Mouse (Mus musculus) forebrain, postnatal 0 days (tissue): Measurements from ENCODE around the gene Emb. TPM values are rescaled to one million over a fixed set of nuclear protein-coding genes. Genes with fewer than 3 reads are reported as not detected.

ENCODE experiments used
- ATAC-seq: fragments of 200-750 bp; cut with Nextera tagmentation; 2 replicates; pipeline ENCODE4 v1.8.0; 2017; ENCODE audit warnings: mild to moderate bottlenecking, moderate library complexity
- DNase-seq: peaks from one replicate; pipeline ENCODE4 v3.0.0-alpha.2; 2015
- H3K27ac ChIP-seq: fragments of 300-500 bp; sonication (generic); 2 replicates; pipeline ENCODE4 v1.5.1; 2014; ENCODE audit warnings: low read depth, mild to moderate bottlenecking, antibody characterized with exemption, low read length, moderate library complexity, mixed read lengths
- H3K27me3 ChIP-seq: fragments of 300-500 bp; sonication (generic); 2 replicates; pipeline ENCODE4 v1.6.1; 2014; ENCODE audit warnings: mild to moderate bottlenecking, low read length, mixed read lengths; ENCODE audit not compliant: insufficient read depth
- H3K36me3 ChIP-seq: fragments of 300-500 bp; sonication (generic); 2 replicates; pipeline ENCODE4 v1.6.1; 2014; ENCODE audit warnings: mild to moderate bottlenecking, moderate library complexity; ENCODE audit not compliant: insufficient read depth
- H3K4me1 ChIP-seq: fragments of 300-500 bp; sonication (generic); 2 replicates; pipeline ENCODE4 v1.6.1; 2014; ENCODE audit warnings: antibody characterized with exemption; ENCODE audit not compliant: insufficient read depth
- H3K4me2 ChIP-seq: fragments of 300-500 bp; sonication (generic); 2 replicates; pipeline ENCODE4 v1.6.1; 2014; ENCODE audit warnings: low read depth, mild to moderate bottlenecking, moderate library complexity
- H3K4me3 ChIP-seq: fragments of 300-500 bp; sonication (generic); 2 replicates; pipeline ENCODE4 v1.5.1; 2014; ENCODE audit warnings: low read depth, low read length, mixed read lengths
- H3K9ac ChIP-seq: fragments of 300-500 bp; sonication (generic); 2 replicates; pipeline ENCODE4 v1.6.1; 2014; ENCODE audit warnings: mild to moderate bottlenecking
- H3K9me3 ChIP-seq: fragments of 300-500 bp; sonication (generic); 2 replicates; pipeline ENCODE4 v1.6.1; 2016; ENCODE audit warnings: low read length
- CTCF ChIP-seq: sonication (generic); IDR thresholded peaks from 2 replicates; pipeline ENCODE4 v1.5.1; 2016; ENCODE audit warnings: antibody characterized with exemption, control low read depth, low read depth
- WGBS: fragments of 180-500 bp; shearing (Covaris S2); extraction: QIAGEN DNeasy Blood & Tissue Kit; methylation state at CpG from one replicate; pipeline ENCODE4 v1.1.7; 2014; 5-methylcytosine and 5-hydroxymethylcytosine counted together
- polyA plus RNA-seq: library from polyadenylated mRNA; unstranded; fragments of >200 nt; fragmentation: Nextera tagmentation; extraction: Ambion mirVana; gene quantifications from 2 replicates; pipeline ENCODE4 v1.2.1, GENCODE M21; 2015
- total RNA-seq: library from RNA; depleted of rRNA; stranded (reverse); fragments of >200 nt; gene quantifications from 2 replicates; pipeline ENCODE4 v1.2.3, GENCODE M21; 2014; rRNA removed

Emb gene
- total and polyA plus RNA-seq, 2 experiments from 2014 or later = 11.6 to 12.3 TPM

GRCm38 (mm10) chr13:117284036-117284435 is 75.7 kb downstream of the Emb start:
- Histone ChIP-seq H3K27me3 (no peaks in the 10 kb centered on the region), H3K9me3 (no peaks in the 10 kb centered on the region), H3K4me3 (no peak overlapping the region), H3K9ac (no peak overlapping the region), H3K4me2 (no peak overlapping the region), H3K4me1 (no peaks in the 10 kb centered on the region), H3K36me3 (no peaks in the 10 kb centered on the region), H3K27ac (no peak overlapping the region)
- 91% methylated on average over 4 of the region's 4 CpGs for WGBS
- ATAC-seq = no peak
- TF ChIP-seq CTCF = no peak
- no peak for DNase-seq

DNA sequence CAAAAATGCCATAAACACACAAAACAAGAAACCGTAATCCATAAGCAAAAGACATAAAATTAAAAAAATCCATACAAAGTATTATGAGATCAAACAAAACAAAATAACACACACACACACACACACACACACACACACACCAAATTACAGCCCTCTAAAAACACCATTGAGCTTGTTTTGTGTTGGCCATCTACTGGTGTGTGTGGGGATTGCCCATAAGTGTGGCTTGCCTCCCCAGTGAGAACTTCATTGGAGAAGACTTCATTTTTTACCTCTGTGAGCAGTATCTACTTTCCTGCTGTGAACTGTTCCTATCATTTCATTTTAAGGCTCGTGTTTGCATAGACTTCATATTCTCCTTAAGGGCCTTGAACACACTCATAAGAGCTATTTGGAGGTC is 78.6 kb downstream of the Emb start:
- no peak overlapping the region for H3K4me2 ChIP-seq
- no peaks in the 10 kb centered on the region for H3K9me3 ChIP-seq
- ATAC-seq = no peak
- H3K4me3 ChIP-seq = no peak overlapping the region
- no peaks in the 10 kb centered on the region for H3K4me1 ChIP-seq
- H3K27ac ChIP-seq = no peak overlapping the region
- no peak for DNase-seq
- H3K36me3 ChIP-seq = no peaks in the 10 kb centered on the region
- no peaks in the 10 kb centered on the region for H3K27me3 ChIP-seq
- peak; percentile 17 for TF ChIP-seq CTCF
- 97% methylated on average over 2 of the region's 2 CpGs for WGBS
- no peak overlapping the region for H3K9ac ChIP-seq

DNA sequence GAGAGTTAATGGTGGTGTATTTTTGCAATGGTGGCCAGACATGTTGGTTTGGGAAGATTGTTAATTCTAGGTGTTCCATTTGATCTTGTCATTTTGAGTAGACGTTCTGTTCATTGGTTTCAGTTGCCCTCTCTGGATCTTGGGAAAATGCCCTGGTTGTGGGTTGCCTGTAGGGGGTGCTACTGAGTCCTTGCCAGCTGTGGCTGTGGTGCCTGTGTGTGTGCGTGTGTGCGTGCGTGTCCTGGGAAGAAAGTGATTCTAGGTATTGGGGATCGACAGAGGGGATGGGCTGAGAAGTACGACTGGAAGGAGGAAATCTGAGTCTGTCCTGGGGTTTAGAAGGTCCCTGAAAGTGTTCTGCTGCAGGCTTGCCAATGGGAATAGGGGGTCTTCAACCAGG is 79.1 kb downstream of the Emb start:
- no peaks in the 10 kb centered on the region for H3K36me3 ChIP-seq
- TF ChIP-seq CTCF = no peak
- H3K9me3 ChIP-seq = no peaks in the 10 kb centered on the region
- H3K9ac ChIP-seq = no peak overlapping the region
- DNase-seq (no peak), ATAC-seq (no peak)
- no peaks in the 10 kb centered on the region for H3K4me1 ChIP-seq
- WGBS = 93% methylated on average over 6 of the region's 6 CpGs
- H3K27me3 ChIP-seq = no peaks in the 10 kb centered on the region
- no peak overlapping the region for H3K27ac ChIP-seq
- no peak overlapping the region for H3K4me3 ChIP-seq
- no peak overlapping the region for H3K4me2 ChIP-seq

DNA sequence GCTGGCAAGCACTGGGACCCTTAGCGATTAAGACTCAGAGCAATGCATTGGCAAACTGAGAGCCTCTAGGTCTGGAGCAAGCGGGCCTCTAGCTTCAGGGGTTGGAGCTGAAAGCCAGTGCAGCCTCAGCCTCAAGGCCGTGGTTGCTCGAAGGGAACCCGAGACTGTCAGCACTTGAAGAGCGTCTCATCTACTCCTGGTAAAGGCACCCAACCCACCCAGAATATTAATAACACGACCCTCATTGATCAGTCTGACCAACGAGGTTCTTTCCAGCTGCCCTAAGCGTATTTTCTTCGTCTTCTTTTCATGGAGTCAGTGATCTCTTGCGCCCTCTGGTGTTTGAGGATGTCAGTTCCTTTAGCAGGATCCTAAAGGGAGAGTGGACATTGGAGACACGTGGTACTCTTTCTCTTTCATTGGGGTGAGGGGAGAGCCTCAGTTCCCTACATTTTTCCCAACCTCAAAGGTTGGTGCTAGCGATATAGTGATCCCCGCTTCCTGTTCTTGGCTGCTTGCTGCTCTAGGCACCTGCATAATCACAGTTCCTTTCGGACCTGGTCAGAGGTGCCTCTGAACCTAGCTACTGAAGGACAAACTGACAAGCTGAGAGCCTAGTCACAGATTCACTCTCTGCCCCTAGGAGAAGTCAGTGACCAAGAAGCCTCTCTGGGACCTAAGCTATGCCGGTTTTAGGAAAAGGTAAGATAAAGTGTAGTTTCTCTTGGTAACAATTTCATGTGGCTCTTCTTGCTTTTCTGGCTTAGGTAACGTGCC is 81.3 kb downstream of the Emb start:
- H3K9me3 ChIP-seq = no peaks in the 10 kb centered on the region
- no peak overlapping the region for H3K27ac ChIP-seq

DNA sequence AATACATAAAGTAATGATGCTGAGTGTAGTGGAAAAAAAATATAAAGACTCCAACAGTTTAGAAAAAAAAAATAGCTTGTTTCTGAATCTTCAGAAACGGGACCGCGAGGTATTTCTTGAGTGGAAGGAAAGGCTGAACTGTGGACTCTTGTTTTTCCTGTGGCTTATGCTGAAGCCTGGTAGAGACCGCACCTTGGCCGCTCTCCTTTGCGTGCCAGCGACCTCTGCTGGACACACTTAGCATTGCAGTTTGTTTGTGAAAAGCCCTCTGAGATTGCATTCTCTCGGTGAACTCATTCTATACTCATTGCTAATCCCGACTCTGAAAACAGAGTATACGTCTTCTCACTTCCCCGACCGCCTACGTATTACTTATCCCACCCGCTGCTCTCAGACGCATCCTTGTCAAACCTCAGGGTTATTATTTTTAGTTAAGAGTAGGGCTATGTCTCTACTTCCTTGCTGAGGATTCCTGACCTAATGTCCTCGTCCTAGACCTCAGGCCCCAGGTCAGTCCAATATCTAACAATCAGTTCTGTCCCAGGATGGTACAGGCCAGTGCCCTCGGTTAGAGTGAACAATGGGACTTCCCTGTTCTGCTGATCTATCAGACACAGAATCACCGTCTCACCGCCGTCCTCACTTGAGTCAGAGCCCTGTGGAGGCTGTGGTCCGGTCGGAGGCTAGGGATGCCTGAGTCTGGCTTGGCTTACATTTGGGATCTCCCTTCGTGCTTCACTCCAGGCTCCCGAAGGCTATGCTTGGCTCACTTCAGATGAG is 103.3 kb downstream of the Emb start:
- DNase-seq (peak; percentile 90), ATAC-seq (peak; percentile 91)
- H3K4me2 ChIP-seq = peak overlapping the region; percentile 35
- H3K4me1 ChIP-seq = no peaks in the 10 kb centered on the region
- H3K4me3 ChIP-seq = 0 out of 2 replicates have a peak overlapping the region, but pooled peaks have one; percentile 2
- H3K27ac ChIP-seq = no peak overlapping the region
- 28% methylated on average over 24 of the region's 24 CpGs for WGBS
- peak overlapping the region; percentile 39; the same call in 1 of the 2 replicates for H3K9ac ChIP-seq
- peak; percentile 94 for TF ChIP-seq CTCF
- no peaks in the 10 kb centered on the region for H3K9me3 ChIP-seq
- H3K36me3 ChIP-seq = no peaks in the 10 kb centered on the region
- no peaks in the 10 kb centered on the region for H3K27me3 ChIP-seq

More for the DNA sequence above, 81.3 kb downstream of the Emb start:
- H3K4me2 ChIP-seq = peak overlapping the region; percentile 26
- no peaks in the 10 kb centered on the region for H3K4me1 ChIP-seq
- WGBS = 33% methylated on average over 17 of the region's 17 CpGs
- DNase-seq = peak; percentile 84
- peak overlapping the region; percentile 9; the same call in 1 of the 2 replicates for H3K4me3 ChIP-seq
- peak; percentile 86 for TF ChIP-seq CTCF
- H3K9ac ChIP-seq = no peak overlapping the region
- no peaks in the 10 kb centered on the region for H3K27me3 ChIP-seq
- H3K36me3 ChIP-seq = no peaks in the 10 kb centered on the region
- peak; percentile 85 for ATAC-seq

Other genes with a start within 250 kb of the Emb start
- 37.2 and 46.1 TPM in 2 replicates for gene Parp8, start 183.0 kb upstream of the Emb start, total RNA-seq
- gene Parp8, start 183.0 kb upstream of the Emb start, polyA plus RNA-seq = 13.3 and 20.8 TPM in 2 replicates
- 0.33 and 0.46 TPM in 2 replicates for gene Gm17509, start 12.5 kb downstream of the Emb start, total RNA-seq
- gene Gm17509, start 12.5 kb downstream of the Emb start, polyA plus RNA-seq = 0.07 and 0.09 TPM in 2 replicates